Mouse (Mus musculus): ENCODE data around the gene Esr1. TPM values are rescaled to one million over a fixed set of nuclear protein-coding genes. Genes with fewer than 3 reads are reported as not detected.

Gene Esr1
- polyA plus RNA-seq (2015; fragmentation: Nextera tagmentation; extraction: Ambion mirVana) = 0.45 and 0.49 TPM in 2 replicates

- Histone ChIP-seq H3K36me3 (no peaks in the 10 kb centered on the region), H3K9me3 (no peaks in the 10 kb centered on the region), H3K9ac (no peak within 1 kb of the TSS), H3K27ac (replicated peaks) (no peak within 1 kb of the TSS), H3K4me2 (peak within 1 kb of the TSS; percentile 26; the same call in 1 of the 2 replicates), H3K4me1 (replicated peaks) (no peaks in the 10 kb centered on the region), H3K27me3 (no peaks in the 10 kb centered on the region), H3K4me3 (no peak within 1 kb of the TSS)
- WGBS = 52% methylated on average over 13 of the region's 13 CpGs
- no peak for ATAC-seq (ENCODE audit: low FRiP score, low read depth)
These were observed at the start of gene Esr1 for GRCm38 (mm10) chr10:4611386-4612155. TSS of gene Esr1 (plus strand) at chr10:4611593.

- Histone ChIP-seq H3K27ac (replicated peaks) (no peak overlapping the region), H3K36me3 (no peaks in the 10 kb centered on the region), H3K4me1 (replicated peaks) (no peaks in the 10 kb centered on the region), H3K9ac (no peak overlapping the region), H3K27me3 (no peaks in the 10 kb centered on the region), H3K4me2 (no peak overlapping the region), H3K9me3 (no peaks in the 10 kb centered on the region), H3K4me3 (no peak overlapping the region)
- 100% methylated on average over 1 of the region's 1 CpGs for WGBS
- ATAC-seq (ENCODE audit: low FRiP score, low read depth) = no peak
These were observed 46.2 kb upstream of the Esr1 start for GRCm38 (mm10) chr10:4565148-4565547.

GRCm38 (mm10) chr10:4570778-4571177 lies 40.6 kb upstream of the Esr1 start:
- H3K9me3 ChIP-seq = no peaks in the 10 kb centered on the region
- H3K4me2 ChIP-seq = no peak overlapping the region
- no peaks in the 10 kb centered on the region for H3K4me1 ChIP-seq (replicated peaks)
- no peak for ATAC-seq (ENCODE audit: low FRiP score, low read depth)
- H3K9ac ChIP-seq = no peak overlapping the region
- no peaks in the 10 kb centered on the region for H3K36me3 ChIP-seq
- no peak overlapping the region for H3K27ac ChIP-seq (replicated peaks)
- H3K4me3 ChIP-seq = no peak overlapping the region
- 89% methylated on average over 4 of the region's 4 CpGs for WGBS
- H3K27me3 ChIP-seq = no peaks in the 10 kb centered on the region

- H3K9me3 ChIP-seq = no peaks in the 10 kb centered on the region
- H3K27me3 ChIP-seq = no peaks in the 10 kb centered on the region
- H3K4me3 ChIP-seq = no peak overlapping the region
- no peaks in the 10 kb centered on the region for H3K4me1 ChIP-seq (replicated peaks)
- no peak overlapping the region for H3K9ac ChIP-seq
- no peaks in the 10 kb centered on the region for H3K36me3 ChIP-seq
- no peak overlapping the region for H3K27ac ChIP-seq (replicated peaks)
- ATAC-seq (ENCODE audit: low FRiP score, low read depth) = no peak
- H3K4me2 ChIP-seq = no peak overlapping the region
- 61% methylated on average over 4 of the region's 4 CpGs for whole genome bisulfite sequencing
These were observed 40.1 kb upstream of the Esr1 start for GRCm38 (mm10) chr10:4571304-4571703.

- Histone ChIP-seq H3K9me3 (no peaks in the 10 kb centered on the region), H3K27ac (replicated peaks) (no peak overlapping the region), H3K4me1 (replicated peaks) (0 out of 2 replicates have a peak, but pooled peaks cover 3% of the 10 kb centered on the region), H3K4me3 (no peak overlapping the region), H3K9ac (no peak overlapping the region), H3K36me3 (no peaks in the 10 kb centered on the region), H3K27me3 (no peaks in the 10 kb centered on the region), H3K4me2 (no peak overlapping the region)
- peak; percentile 83 for ATAC-seq (ENCODE audit: low FRiP score, low read depth)
- 65% methylated on average over 5 of the region's 5 CpGs for WGBS
These were observed 29.5 kb upstream of the Esr1 start for GRCm38 (mm10) chr10:4581905-4582304.

GRCm38 (mm10) chr10:4586691-4587090 lies 24.7 kb upstream of the Esr1 start:
- H3K27ac ChIP-seq (replicated peaks) = no peak overlapping the region

GRCm38 (mm10) chr10:4589576-4589975 lies 21.8 kb upstream of the Esr1 start:
- no peaks in the 10 kb centered on the region for H3K9me3 ChIP-seq
- ATAC-seq (ENCODE audit: low FRiP score, low read depth) = no peak
- 72% methylated on average over 4 of the region's 4 CpGs for WGBS

More at GRCm38 (mm10) chr10:4586691-4587090, 24.7 kb upstream of the Esr1 start:
- H3K9ac ChIP-seq = no peak overlapping the region
- ATAC-seq (ENCODE audit: low FRiP score, low read depth) = no peak
- H3K4me2 ChIP-seq = no peak overlapping the region
- H3K4me1 ChIP-seq (replicated peaks) = 0 out of 2 replicates have a peak, but pooled peaks cover 3% of the 10 kb centered on the region
- no peak overlapping the region for H3K4me3 ChIP-seq
- no peaks in the 10 kb centered on the region for H3K9me3 ChIP-seq
- 91% methylated on average over 6 of the region's 6 CpGs for WGBS
- H3K27me3 ChIP-seq = no peaks in the 10 kb centered on the region
- no peaks in the 10 kb centered on the region for H3K36me3 ChIP-seq

GRCm38 (mm10) chr10:4590956-4591355 lies 20.4 kb upstream of the Esr1 start:
- Histone ChIP-seq H3K27me3 (no peaks in the 10 kb centered on the region), H3K36me3 (no peaks in the 10 kb centered on the region), H3K4me3 (no peak overlapping the region), H3K4me2 (no peak overlapping the region), H3K27ac (replicated peaks) (no peak overlapping the region), H3K9me3 (no peaks in the 10 kb centered on the region), H3K4me1 (replicated peaks) (no peaks in the 10 kb centered on the region), H3K9ac (no peak overlapping the region)
- 89% methylated on average over 8 of the region's 8 CpGs for WGBS
- ATAC-seq (ENCODE audit: low FRiP score, low read depth) = no peak

More at GRCm38 (mm10) chr10:4589576-4589975, 21.8 kb upstream of the Esr1 start:
- Histone ChIP-seq H3K4me1 (replicated peaks) (no peaks in the 10 kb centered on the region), H3K27me3 (no peaks in the 10 kb centered on the region), H3K27ac (replicated peaks) (no peak overlapping the region), H3K36me3 (no peaks in the 10 kb centered on the region), H3K9ac (no peak overlapping the region), H3K4me2 (no peak overlapping the region), H3K4me3 (no peak overlapping the region)

- H3K27me3 ChIP-seq = no peaks in the 10 kb centered on the region
- H3K4me3 ChIP-seq = no peak overlapping the region
- no peak for ATAC-seq (ENCODE audit: low FRiP score, low read depth)
- no peaks in the 10 kb centered on the region for H3K9me3 ChIP-seq
- 73% methylated on average over 4 of the region's 4 CpGs for WGBS
- H3K27ac ChIP-seq (replicated peaks) = no peak overlapping the region
- no peaks in the 10 kb centered on the region for H3K36me3 ChIP-seq
- H3K4me1 ChIP-seq (replicated peaks) = no peaks in the 10 kb centered on the region
- no peak overlapping the region for H3K4me2 ChIP-seq
- no peak overlapping the region for H3K9ac ChIP-seq
These were observed 17.6 kb upstream of the Esr1 start for GRCm38 (mm10) chr10:4593828-4594227.

GRCm38 (mm10) chr10:4597211-4597610 lies 14.2 kb upstream of the Esr1 start:
- no peak overlapping the region for H3K9ac ChIP-seq
- no peaks in the 10 kb centered on the region for H3K27me3 ChIP-seq
- H3K4me3 ChIP-seq = no peak overlapping the region
- WGBS = 92% methylated on average over 4 of the region's 4 CpGs
- ATAC-seq (ENCODE audit: low FRiP score, low read depth) = no peak
- no peaks in the 10 kb centered on the region for H3K9me3 ChIP-seq
- H3K27ac ChIP-seq (replicated peaks) = no peak overlapping the region
- no peaks in the 10 kb centered on the region for H3K4me1 ChIP-seq (replicated peaks)
- no peaks in the 10 kb centered on the region for H3K36me3 ChIP-seq
- H3K4me2 ChIP-seq = no peak overlapping the region

GRCm38 (mm10) chr10:4598244-4598842 lies 13.1 kb upstream of the Esr1 start:
- Histone ChIP-seq H3K4me3 (no peak overlapping the region), H3K9ac (no peak overlapping the region), H3K9me3 (no peaks in the 10 kb centered on the region), H3K36me3 (no peaks in the 10 kb centered on the region), H3K27ac (replicated peaks) (no peak overlapping the region), H3K27me3 (no peaks in the 10 kb centered on the region), H3K4me1 (replicated peaks) (no peaks in the 10 kb centered on the region), H3K4me2 (no peak overlapping the region)
- ATAC-seq (ENCODE audit: low FRiP score, low read depth) = peak; percentile 38; the same call in 1 of the 2 replicates
- WGBS = 66% methylated on average over 10 of the region's 10 CpGs

GRCm38 (mm10) chr10:4598916-4599315 lies 12.5 kb upstream of the Esr1 start:
- no peak overlapping the region for H3K4me3 ChIP-seq
- H3K9me3 ChIP-seq = no peaks in the 10 kb centered on the region
- ATAC-seq (ENCODE audit: low FRiP score, low read depth) = no peak
- H3K9ac ChIP-seq = no peak overlapping the region
- H3K4me2 ChIP-seq = no peak overlapping the region
- no peaks in the 10 kb centered on the region for H3K4me1 ChIP-seq (replicated peaks)
- WGBS = 82% methylated on average over 12 of the region's 12 CpGs
- no peaks in the 10 kb centered on the region for H3K27me3 ChIP-seq
- H3K27ac ChIP-seq (replicated peaks) = no peak overlapping the region
- H3K36me3 ChIP-seq = no peaks in the 10 kb centered on the region
